Mouse (Mus musculus): Measurements from ENCODE around the gene Folr1. TPM values are rescaled to one million over a fixed set of nuclear protein-coding genes. Genes with fewer than 3 reads are reported as not detected.

Folr1 gene
- total and polyA plus RNA-seq, 2 experiments from 2014 or later = 3.9 to 11.5 TPM

- no peak overlapping the region for H3K4me3 ChIP-seq (ENCODE audit: low read depth, low read length)
- H3K4me1 ChIP-seq (ENCODE audit: insufficient read depth, low read length) = no peaks in the 10 kb centered on the region
- H3K27me3 ChIP-seq (ENCODE audit: insufficient read depth, low read length) = peaks cover 41% of the 10 kb centered on the region
- no peak overlapping the region for H3K27ac ChIP-seq (ENCODE audit: low read depth, low read length)
- H3K9ac ChIP-seq (replicated peaks; ENCODE audit: low read length, poor library complexity, severe bottlenecking) = no peak overlapping the region
- H3K4me2 ChIP-seq (ENCODE audit: low read depth, low read length, poor library complexity, severe bottlenecking) = no peak overlapping the region
- no peaks in the 10 kb centered on the region for H3K9me3 ChIP-seq (ENCODE audit: low read length)
- H3K36me3 ChIP-seq (ENCODE audit: insufficient read depth, low read length) = no peaks in the 10 kb centered on the region; the same call in 1 of the 2 replicates
- no peak for TF ChIP-seq CTCF (IDR thresholded peaks at IDR 0.05)
- ATAC-seq (ENCODE audit: low FRiP score) (no peak), DNase-seq (ENCODE audit: low spot score) (no peak)
- 88% methylated on average over 18 of the region's 18 CpGs for WGBS
Observed at GRCm38 (mm10) chr7:101823758-101824630, 46.6 kb downstream of the Folr1 start.

DNA sequence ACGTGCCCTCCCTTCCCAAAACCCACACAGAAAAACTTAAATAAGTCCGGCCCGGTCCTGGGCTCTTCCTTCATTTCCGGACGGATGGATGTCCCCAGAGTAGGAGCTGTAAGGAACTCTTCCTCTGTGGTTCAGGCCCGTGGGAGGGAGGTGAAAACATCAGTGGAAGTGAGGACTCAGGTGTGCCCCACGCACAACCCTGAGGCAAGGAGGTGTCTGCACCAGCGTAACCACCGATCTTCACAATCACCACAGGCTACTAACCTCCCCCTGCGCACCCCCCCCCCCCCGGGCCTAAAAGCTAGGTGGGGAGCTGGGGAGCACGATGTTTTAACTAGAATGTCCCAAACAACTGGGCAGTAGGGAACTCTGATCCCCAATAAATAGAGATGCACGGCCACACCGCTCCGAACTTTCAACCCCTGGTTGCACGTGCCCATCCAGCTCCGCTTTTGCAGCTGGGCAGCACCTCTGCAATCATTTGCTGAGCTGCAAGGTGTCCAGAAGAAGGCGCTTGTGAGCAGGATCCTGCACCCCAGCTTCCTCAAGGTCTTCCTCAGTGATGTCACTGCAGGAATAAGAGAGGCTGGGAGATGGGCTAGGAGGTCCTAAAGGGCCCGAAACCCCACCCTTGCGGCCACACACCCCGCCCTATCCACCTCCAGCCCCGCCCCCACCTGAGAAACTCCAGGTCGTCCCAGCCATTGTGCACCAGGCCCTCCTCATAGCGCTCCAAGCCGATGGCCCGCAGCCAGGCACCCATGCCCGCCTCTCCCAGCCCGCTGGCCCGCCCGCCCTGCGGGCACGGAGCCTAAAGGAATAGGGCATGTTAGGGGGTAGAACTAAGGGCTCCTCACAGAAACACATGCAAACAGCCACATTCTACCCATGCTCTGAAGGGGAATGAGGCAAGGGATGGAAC lies 47.5 kb downstream of the Folr1 start:
- no peak overlapping the region for H3K4me3 ChIP-seq (ENCODE audit: low read depth, low read length)
- H3K36me3 ChIP-seq (ENCODE audit: insufficient read depth, low read length) = no peaks in the 10 kb centered on the region; the same call in 1 of the 2 replicates
- 37% methylated on average over 31 of the region's 32 CpGs for WGBS
- H3K27ac ChIP-seq (ENCODE audit: low read depth, low read length) = no peak overlapping the region
- ATAC-seq (ENCODE audit: low FRiP score) (no peak), DNase-seq (ENCODE audit: low spot score) (peak; percentile 28)
- H3K9ac ChIP-seq (replicated peaks; ENCODE audit: low read length, poor library complexity, severe bottlenecking) = no peak overlapping the region
- no peaks in the 10 kb centered on the region for H3K4me1 ChIP-seq (ENCODE audit: insufficient read depth, low read length)
- TF ChIP-seq CTCF (IDR thresholded peaks at IDR 0.05) = peak; percentile 55
- H3K4me2 ChIP-seq (ENCODE audit: low read depth, low read length, poor library complexity, severe bottlenecking) = no peak overlapping the region
- H3K27me3 ChIP-seq (ENCODE audit: insufficient read depth, low read length) = peaks cover 50% of the 10 kb centered on the region
- H3K9me3 ChIP-seq (ENCODE audit: low read length) = no peaks in the 10 kb centered on the region

- H3K9ac ChIP-seq (replicated peaks; ENCODE audit: low read length, poor library complexity, severe bottlenecking) = 0 out of 2 replicates have a peak overlapping the region, but pooled peaks have one; percentile 19
- peak; percentile 40 for DNase-seq (ENCODE audit: low spot score)
- ATAC-seq (ENCODE audit: low FRiP score) = peak; percentile 52; the same call in 1 of the 2 replicates
- H3K36me3 ChIP-seq (ENCODE audit: insufficient read depth, low read length) = no peaks in the 10 kb centered on the region
- H3K27ac ChIP-seq (ENCODE audit: low read depth, low read length) = no peak overlapping the region
- H3K27me3 ChIP-seq (ENCODE audit: insufficient read depth, low read length) = peaks cover 62% of the 10 kb centered on the region
- under 1% methylated on average over 59 of the region's 71 CpGs for WGBS
- TF ChIP-seq CTCF (IDR thresholded peaks at IDR 0.05) = no peak
- H3K4me1 ChIP-seq (ENCODE audit: insufficient read depth, low read length) = no peaks in the 10 kb centered on the region
- H3K4me3 ChIP-seq (ENCODE audit: low read depth, low read length) = peak overlapping the region; percentile 31
- peak overlapping the region; percentile 48 for H3K4me2 ChIP-seq (ENCODE audit: low read depth, low read length, poor library complexity, severe bottlenecking)
- no peaks in the 10 kb centered on the region for H3K9me3 ChIP-seq (ENCODE audit: low read length)
Observed at GRCm38 (mm10) chr7:101821571-101822501, 48.8 kb downstream of the Folr1 start.

DNA sequence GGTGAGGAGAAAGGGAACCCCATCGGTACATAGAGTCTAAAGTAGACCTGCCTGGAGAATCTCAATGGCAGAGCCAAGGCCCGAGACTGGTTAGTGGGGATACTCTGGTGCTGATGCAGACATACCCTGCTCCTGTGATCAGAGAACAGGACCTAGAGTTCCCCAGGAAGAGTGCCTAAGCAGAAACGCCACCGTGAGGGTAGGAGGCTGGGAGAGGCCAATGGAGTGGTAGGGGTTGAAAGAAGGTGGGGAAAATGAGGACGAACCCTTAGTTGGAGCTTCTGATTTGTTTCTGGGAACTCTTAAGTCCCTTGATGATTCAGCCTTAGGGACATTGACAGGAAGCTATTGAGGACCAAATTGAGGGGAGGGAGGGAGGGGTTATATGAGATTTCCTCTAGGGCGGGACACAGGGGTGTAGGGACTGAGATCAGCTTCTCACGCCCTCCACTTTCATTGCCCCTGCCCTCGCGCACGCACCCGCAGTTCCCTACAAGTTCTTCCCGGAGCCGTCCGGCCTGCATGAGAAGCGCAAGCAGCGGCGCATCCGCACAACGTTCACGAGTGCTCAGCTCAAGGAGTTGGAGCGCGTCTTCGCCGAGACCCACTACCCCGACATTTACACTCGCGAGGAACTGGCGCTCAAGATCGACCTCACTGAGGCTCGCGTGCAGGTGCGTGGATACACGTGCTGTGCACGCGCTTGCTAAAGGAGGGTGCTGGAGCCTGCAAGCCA lies 50.1 kb downstream of the Folr1 start:
- H3K27ac ChIP-seq (ENCODE audit: low read depth, low read length) = no peak overlapping the region
- TF ChIP-seq CTCF (IDR thresholded peaks at IDR 0.05) = no peak
- peak overlapping the region; percentile 31 for H3K4me3 ChIP-seq (ENCODE audit: low read depth, low read length)
- 4% methylated on average over 35 of the region's 35 CpGs for whole genome bisulfite sequencing
- no peaks in the 10 kb centered on the region for H3K4me1 ChIP-seq (ENCODE audit: insufficient read depth, low read length)
- DNase-seq (ENCODE audit: low spot score) (no peak), ATAC-seq (ENCODE audit: low FRiP score) (no peak)
- H3K27me3 ChIP-seq (ENCODE audit: insufficient read depth, low read length) = peaks cover 68% of the 10 kb centered on the region
- H3K36me3 ChIP-seq (ENCODE audit: insufficient read depth, low read length) = no peaks in the 10 kb centered on the region
- H3K9ac ChIP-seq (replicated peaks; ENCODE audit: low read length, poor library complexity, severe bottlenecking) = no peak overlapping the region
- peak overlapping the region; percentile 52 for H3K4me2 ChIP-seq (ENCODE audit: low read depth, low read length, poor library complexity, severe bottlenecking)
- H3K9me3 ChIP-seq (ENCODE audit: low read length) = no peaks in the 10 kb centered on the region
